Mouse (Mus musculus): ENCODE data around the gene Gm43518. TPM values are rescaled to one million over a fixed set of nuclear protein-coding genes. Genes with fewer than 3 reads are reported as not detected.

The Gm43518 gene
- polyA plus RNA-seq, 1 experiment from 2014 or later: 3.7 TPM

DNA sequence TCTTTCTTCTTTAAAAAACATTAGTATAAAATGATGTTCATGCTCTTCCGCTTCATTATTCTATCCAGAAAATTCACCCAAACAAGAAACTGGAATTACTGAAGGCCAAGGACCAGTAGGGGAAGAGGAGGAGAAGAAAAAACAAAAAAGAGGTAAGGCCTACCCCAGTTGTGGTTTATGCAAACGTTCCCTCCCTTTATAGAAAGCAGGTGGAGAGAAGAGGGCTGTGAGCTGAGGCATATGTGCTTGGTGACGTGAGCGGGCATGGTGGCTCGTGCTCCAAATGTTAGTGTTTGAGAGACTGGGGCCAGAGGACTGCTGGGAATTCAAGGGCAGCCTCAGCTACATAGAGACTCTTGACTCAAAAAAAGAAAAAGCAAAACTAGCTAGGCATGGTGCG, 5.1 kb upstream of the Gm43518 start:
- Histone ChIP-seq H3K27me3 (replicated peaks; ENCODE audit: control insufficient read depth, insufficient read depth, low read length) (no peaks in the 10 kb centered on the region), H3K9ac (ENCODE audit: low read depth, low read length) (no peak overlapping the region), H3K27ac (ENCODE audit: low read depth, low read length) (no peak overlapping the region), H3K4me1 (ENCODE audit: control insufficient read depth, insufficient read depth, low read depth, low read length) (no peaks in the 10 kb centered on the region), H3K9me3 (ENCODE audit: control insufficient read depth, low read length) (no peaks in the 10 kb centered on the region), H3K4me2 (ENCODE audit: low read length) (no peak overlapping the region), H3K4me3 (ENCODE audit: low read length) (no peak overlapping the region), H3K36me3 (ENCODE audit: control insufficient read depth, insufficient read depth, low read length) (peaks cover 56% of the 10 kb centered on the region)
- no peak for ATAC-seq
- WGBS: 95% methylated on average over 6 of the region's 6 CpGs

GRCm38 (mm10) chr5:123930508-123930989, 3.3 kb downstream of the Gm43518 start, which contains the start of gene Ccdc62:
Ccdc62 (plus strand) TSS chr5:123930679.
- Histone ChIP-seq H3K9ac (ENCODE audit: low read depth, low read length) (peak within 1 kb of the TSS; percentile 95), H3K4me2 (ENCODE audit: low read length) (peak within 1 kb of the TSS; percentile 63), H3K27ac (ENCODE audit: low read depth, low read length) (peak within 1 kb of the TSS; percentile 88), H3K9me3 (ENCODE audit: control insufficient read depth, low read length) (no peaks in the 10 kb centered on the region), H3K36me3 (ENCODE audit: control insufficient read depth, insufficient read depth, low read length) (peaks cover 20% of the 10 kb centered on the region), H3K4me1 (ENCODE audit: control insufficient read depth, insufficient read depth, low read depth, low read length) (no peaks in the 10 kb centered on the region), H3K4me3 (ENCODE audit: low read length) (peak within 1 kb of the TSS; percentile 81), H3K27me3 (replicated peaks; ENCODE audit: control insufficient read depth, insufficient read depth, low read length) (no peaks in the 10 kb centered on the region)
- under 1% methylated on average over 56 of the region's 56 CpGs for WGBS
- peak; percentile 99 for ATAC-seq

DNA sequence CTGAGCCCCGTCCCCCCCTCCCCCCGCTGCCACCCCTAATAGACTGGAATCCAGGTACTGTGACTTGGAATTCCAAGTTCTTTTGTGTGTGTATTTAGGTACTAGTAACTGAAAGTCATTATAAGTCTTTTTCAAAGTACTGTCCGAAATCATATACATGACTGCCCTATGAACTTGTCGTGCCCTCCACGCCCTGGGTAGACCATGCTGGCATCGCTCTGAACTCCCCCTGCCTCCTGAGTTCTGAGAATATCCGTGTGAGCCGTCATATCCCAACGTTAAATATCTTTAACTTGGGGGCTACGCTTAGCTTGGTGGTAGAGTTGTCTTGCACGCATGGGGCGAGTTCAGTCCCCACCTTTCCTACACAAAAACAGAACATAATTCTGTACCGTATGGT, 3.9 kb downstream of the Gm43518 start:
- WGBS: 55% methylated on average over 13 of the region's 13 CpGs
- no peak for ATAC-seq

DNA sequence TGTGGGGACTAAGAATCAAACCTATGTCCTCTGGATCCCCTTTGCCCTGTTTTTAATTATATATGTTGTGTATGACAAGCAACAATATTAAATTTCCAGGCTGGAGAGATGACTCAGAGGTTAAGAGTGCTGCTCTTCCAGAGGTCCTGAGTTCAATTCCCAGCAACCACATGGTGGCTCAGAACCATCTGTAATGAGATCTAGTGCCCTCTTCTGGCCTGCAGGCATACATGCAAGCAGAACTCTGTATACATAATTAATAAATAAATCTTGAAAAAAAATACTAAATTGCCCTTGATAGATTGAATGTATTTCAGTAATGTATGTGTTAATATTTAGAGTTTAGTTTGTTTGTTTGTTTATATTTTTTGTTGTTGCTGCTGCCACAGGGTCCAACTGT, 5.7 kb downstream of the Gm43518 start:
- no peak overlapping the region for H3K27ac ChIP-seq (ENCODE audit: low read depth, low read length)
- no peak for ATAC-seq
- H3K4me3 ChIP-seq (ENCODE audit: low read length): no peak overlapping the region
- no peaks in the 10 kb centered on the region for H3K4me1 ChIP-seq (ENCODE audit: control insufficient read depth, insufficient read depth, low read depth, low read length)
- H3K4me2 ChIP-seq (ENCODE audit: low read length): no peak overlapping the region
- no peak overlapping the region for H3K9ac ChIP-seq (ENCODE audit: low read depth, low read length)
- H3K27me3 ChIP-seq (replicated peaks; ENCODE audit: control insufficient read depth, insufficient read depth, low read length): no peaks in the 10 kb centered on the region
- H3K9me3 ChIP-seq (ENCODE audit: control insufficient read depth, low read length): no peaks in the 10 kb centered on the region
- H3K36me3 ChIP-seq (ENCODE audit: control insufficient read depth, insufficient read depth, low read length): peaks cover 3% of the 10 kb centered on the region; the same call in 1 of the 2 replicates

More for the DNA sequence above, 3.9 kb downstream of the Gm43518 start:
- Histone ChIP-seq H3K9ac (ENCODE audit: low read depth, low read length) (peak overlapping the region; percentile 95), H3K36me3 (ENCODE audit: control insufficient read depth, insufficient read depth, low read length) (peaks cover 17% of the 10 kb centered on the region), H3K27me3 (replicated peaks; ENCODE audit: control insufficient read depth, insufficient read depth, low read length) (no peaks in the 10 kb centered on the region), H3K4me3 (ENCODE audit: low read length) (peak overlapping the region; percentile 81), H3K27ac (ENCODE audit: low read depth, low read length) (no peak overlapping the region), H3K4me2 (ENCODE audit: low read length) (peak overlapping the region; percentile 63), H3K4me1 (ENCODE audit: control insufficient read depth, insufficient read depth, low read depth, low read length) (no peaks in the 10 kb centered on the region), H3K9me3 (ENCODE audit: control insufficient read depth, low read length) (no peaks in the 10 kb centered on the region)

DNA sequence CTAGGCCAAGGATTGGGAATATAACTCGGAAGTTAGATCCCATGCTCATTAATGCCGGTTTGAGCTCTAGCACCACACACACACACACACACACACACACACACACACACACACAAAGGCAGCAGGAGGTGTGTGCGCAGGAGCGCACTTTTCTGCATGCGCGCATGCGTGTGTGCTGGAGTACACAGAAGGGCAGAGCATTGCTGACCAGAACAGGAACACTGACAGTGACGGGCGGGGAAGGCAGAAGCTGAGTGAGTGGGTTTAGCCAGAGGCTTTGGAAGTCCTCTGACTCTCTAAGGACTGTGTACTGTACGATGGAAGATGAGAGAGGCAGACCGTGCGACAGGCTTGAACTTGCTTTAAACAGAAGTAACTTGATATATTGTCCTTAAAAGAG, 6.3 kb downstream of the Gm43518 start:
- 92% methylated on average over 12 of the region's 12 CpGs for WGBS
- H3K27me3 ChIP-seq (replicated peaks; ENCODE audit: control insufficient read depth, insufficient read depth, low read length): no peaks in the 10 kb centered on the region
- no peak overlapping the region for H3K27ac ChIP-seq (ENCODE audit: low read depth, low read length)
- no peaks in the 10 kb centered on the region for H3K4me1 ChIP-seq (ENCODE audit: control insufficient read depth, insufficient read depth, low read depth, low read length)
- no peaks in the 10 kb centered on the region for H3K9me3 ChIP-seq (ENCODE audit: control insufficient read depth, low read length)
- no peak overlapping the region for H3K9ac ChIP-seq (ENCODE audit: low read depth, low read length)
- no peak for ATAC-seq
- H3K4me2 ChIP-seq (ENCODE audit: low read length): no peak overlapping the region
- H3K36me3 ChIP-seq (ENCODE audit: control insufficient read depth, insufficient read depth, low read length): no peaks in the 10 kb centered on the region
- no peak overlapping the region for H3K4me3 ChIP-seq (ENCODE audit: low read length)

GRCm38 (mm10) chr5:123933957-123934591, 6.9 kb downstream of the Gm43518 start:
- Histone ChIP-seq H3K27me3 (replicated peaks; ENCODE audit: control insufficient read depth, insufficient read depth, low read length) (no peaks in the 10 kb centered on the region), H3K9ac (ENCODE audit: low read depth, low read length) (no peak overlapping the region), H3K4me3 (ENCODE audit: low read length) (no peak overlapping the region), H3K4me2 (ENCODE audit: low read length) (no peak overlapping the region), H3K27ac (ENCODE audit: low read depth, low read length) (no peak overlapping the region), H3K4me1 (ENCODE audit: control insufficient read depth, insufficient read depth, low read depth, low read length) (no peaks in the 10 kb centered on the region), H3K36me3 (ENCODE audit: control insufficient read depth, insufficient read depth, low read length) (no peaks in the 10 kb centered on the region), H3K9me3 (ENCODE audit: control insufficient read depth, low read length) (no peaks in the 10 kb centered on the region)
- 42% methylated on average over 18 of the region's 18 CpGs for WGBS
- no peak for ATAC-seq

DNA sequence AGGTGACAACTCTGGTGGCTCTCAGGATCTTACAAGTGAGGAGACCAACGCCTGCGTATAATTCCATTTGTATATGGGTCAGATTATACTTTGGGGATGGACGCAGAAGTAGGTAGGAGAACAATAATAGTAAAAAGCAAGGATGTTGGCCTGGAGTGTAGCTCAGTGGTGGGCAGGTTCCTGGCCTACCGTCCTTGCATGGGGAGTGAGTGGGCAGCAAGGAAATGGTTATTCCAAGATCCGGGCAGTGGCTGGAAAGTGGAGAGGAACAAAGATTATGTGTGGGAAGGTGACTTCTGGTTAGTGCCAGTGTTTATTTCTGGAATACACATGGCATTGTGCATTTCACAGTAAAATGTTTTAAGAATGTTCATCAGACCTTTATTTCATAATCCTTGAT, 8.7 kb downstream of the Gm43518 start:
- Histone ChIP-seq H3K36me3 (ENCODE audit: control insufficient read depth, insufficient read depth, low read length) (no peaks in the 10 kb centered on the region), H3K4me2 (ENCODE audit: low read length) (no peak overlapping the region), H3K27me3 (replicated peaks; ENCODE audit: control insufficient read depth, insufficient read depth, low read length) (no peaks in the 10 kb centered on the region), H3K9ac (ENCODE audit: low read depth, low read length) (no peak overlapping the region), H3K27ac (ENCODE audit: low read depth, low read length) (no peak overlapping the region), H3K9me3 (ENCODE audit: control insufficient read depth, low read length) (no peaks in the 10 kb centered on the region), H3K4me1 (ENCODE audit: control insufficient read depth, insufficient read depth, low read depth, low read length) (no peaks in the 10 kb centered on the region), H3K4me3 (ENCODE audit: low read length) (no peak overlapping the region)
- 93% methylated on average over 5 of the region's 5 CpGs for WGBS
- no peak for ATAC-seq

GRCm38 (mm10) chr5:123938479-123938878, 11.3 kb downstream of the Gm43518 start:
- no peaks in the 10 kb centered on the region for H3K27me3 ChIP-seq (replicated peaks; ENCODE audit: control insufficient read depth, insufficient read depth, low read length)
- no peak overlapping the region for H3K27ac ChIP-seq (ENCODE audit: low read depth, low read length)
- no peak overlapping the region for H3K4me2 ChIP-seq (ENCODE audit: low read length)
- H3K36me3 ChIP-seq (ENCODE audit: control insufficient read depth, insufficient read depth, low read length): no peaks in the 10 kb centered on the region
- no peak for ATAC-seq
- 91% methylated on average over 5 of the region's 5 CpGs for WGBS
- H3K4me1 ChIP-seq (ENCODE audit: control insufficient read depth, insufficient read depth, low read depth, low read length): no peaks in the 10 kb centered on the region
- no peak overlapping the region for H3K9ac ChIP-seq (ENCODE audit: low read depth, low read length)
- no peak overlapping the region for H3K4me3 ChIP-seq (ENCODE audit: low read length)
- H3K9me3 ChIP-seq (ENCODE audit: control insufficient read depth, low read length): no peaks in the 10 kb centered on the region

GRCm38 (mm10) chr5:123946546-123946945, 19.3 kb downstream of the Gm43518 start:
- 75% methylated on average over 4 of the region's 4 CpGs for WGBS
- Histone ChIP-seq H3K9me3 (ENCODE audit: control insufficient read depth, low read length) (no peaks in the 10 kb centered on the region), H3K9ac (ENCODE audit: low read depth, low read length) (no peak overlapping the region), H3K27me3 (replicated peaks; ENCODE audit: control insufficient read depth, insufficient read depth, low read length) (no peaks in the 10 kb centered on the region), H3K4me3 (ENCODE audit: low read length) (no peak overlapping the region), H3K36me3 (ENCODE audit: control insufficient read depth, insufficient read depth, low read length) (no peaks in the 10 kb centered on the region), H3K27ac (ENCODE audit: low read depth, low read length) (no peak overlapping the region), H3K4me1 (ENCODE audit: control insufficient read depth, insufficient read depth, low read depth, low read length) (no peaks in the 10 kb centered on the region), H3K4me2 (ENCODE audit: low read length) (no peak overlapping the region)
- ATAC-seq: no peak

Measured in hindbrain, embryonic 16.5 days (tissue).